In the genomic region with DNA sequence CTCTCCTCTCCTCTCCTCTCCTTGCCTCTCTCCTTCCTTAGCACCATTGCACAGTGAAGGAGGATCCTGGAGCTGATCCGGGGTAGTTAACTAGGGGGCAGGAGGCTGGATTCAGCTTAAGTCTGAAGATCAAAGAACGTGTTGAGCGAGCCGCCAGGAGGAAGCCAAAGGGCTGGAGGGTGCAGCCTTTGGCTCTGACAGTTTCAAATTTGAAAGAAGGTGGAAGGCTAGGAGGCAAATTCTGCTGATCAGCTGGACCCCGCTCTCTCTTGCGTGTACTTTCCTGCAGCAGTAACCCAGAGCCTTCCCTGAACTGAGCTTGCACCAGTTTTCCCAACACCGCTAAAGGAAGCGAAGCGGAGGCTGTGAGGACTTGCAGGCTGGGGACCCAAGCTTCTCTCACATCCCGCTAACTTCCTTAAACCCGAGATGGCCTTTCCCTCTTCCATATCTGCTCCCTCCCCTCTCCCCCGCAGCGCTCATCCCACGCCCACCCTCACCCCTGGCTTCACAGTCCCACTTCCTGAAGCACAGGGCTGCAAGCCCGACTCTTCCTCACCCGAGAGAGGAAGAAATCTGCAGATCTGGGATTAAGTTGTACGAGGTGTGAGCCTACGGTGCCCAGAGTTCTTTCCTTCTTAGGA, we compare ENCODE assay signal across 10 mouse cellular contexts. TPM values are rescaled to one million over a fixed set of nuclear protein-coding genes. Genes with fewer than 3 reads are reported as not detected.
DNase-seq lines count a peak whose midpoint lies in the region; ATAC-seq and TF ChIP-seq lines count a peak whose summit lies in the region.
"Had no signal": no experiment of that assay in that cellular context is flagged by ENCODE, and none has a peak within 500 bp of the region (broad histone marks: within the 10 kb centered on the region; RNA-seq: fewer than 3 reads in every experiment).

No protein-coding gene starts in this region.

- no peaks in the 10 kb centered on the region for H3K36me3 ChIP-seq in kidney, embryonic 15.5 days
- no peaks in the 10 kb centered on the region for H3K36me3 ChIP-seq in intestine, postnatal 0 days (ENCODE audit: control insufficient read depth, insufficient read depth)
- no peaks in the 10 kb centered on the region for H3K36me3 ChIP-seq in neural tube, embryonic 12.5 days
- H3K36me3 ChIP-seq: G1E; liver, embryonic 15.5 days had no signal

- peaks cover 27% of the 10 kb centered on the region for H3K27me3 ChIP-seq in kidney, embryonic 15.5 days
- H3K27me3 ChIP-seq in intestine, postnatal 0 days (replicated peaks; ENCODE audit: control insufficient read depth, insufficient read depth, low read length): peaks cover 40% of the 10 kb centered on the region
- H3K27me3 ChIP-seq in neural tube, embryonic 12.5 days (replicated peaks): peaks cover 77% of the 10 kb centered on the region

- H3K9me3 ChIP-seq in kidney, embryonic 15.5 days (replicated peaks): no peaks in the 10 kb centered on the region
- no peaks in the 10 kb centered on the region for H3K9me3 ChIP-seq in intestine, postnatal 0 days (ENCODE audit: control insufficient read depth)
- H3K9me3 ChIP-seq in neural tube, embryonic 12.5 days: no peaks in the 10 kb centered on the region
- H3K9me3 ChIP-seq: G1E; liver, embryonic 15.5 days had no signal

- DNase-seq in kidney, adult 9 months: no peak
- DNase-seq in embryo, embryonic 9.5 days (ENCODE audit: extremely low spot score): peak; percentile 61
- DNase-seq in left cerebral cortex, adult 18-20 months (ENCODE audit: low spot score in 2 of 2): no peak
- DNase-seq in gastrocnemius, adult 8-10 months (ENCODE audit: low spot score in 2 of 2): no peak

- peak overlapping the region; percentile 87 for H3K27ac ChIP-seq in kidney, embryonic 15.5 days
- H3K27ac ChIP-seq in intestine, postnatal 0 days (ENCODE audit: low read depth, low read length): no peak overlapping the region; the same call in 1 of the 2 replicates
- no peak overlapping the region for H3K27ac ChIP-seq in neural tube, embryonic 12.5 days
- H3K27ac ChIP-seq: liver, embryonic 15.5 days had no signal

- peak overlapping the region; percentile 31 for H3K4me3 ChIP-seq in kidney, embryonic 15.5 days (replicated peaks)
- H3K4me3 ChIP-seq in intestine, postnatal 0 days (ENCODE audit: low read depth, low read length): peak overlapping the region; percentile 31
- H3K4me3 ChIP-seq in neural tube, embryonic 12.5 days: no peak overlapping the region
- H3K4me3 ChIP-seq: liver, embryonic 15.5 days had no signal

- peaks cover 38% of the 10 kb centered on the region for H3K4me1 ChIP-seq in kidney, embryonic 15.5 days
- no peaks in the 10 kb centered on the region for H3K4me1 ChIP-seq in intestine, postnatal 0 days (replicated peaks; ENCODE audit: control insufficient read depth, insufficient read depth, low read length)
- H3K4me1 ChIP-seq in neural tube, embryonic 12.5 days: peaks cover 3% of the 10 kb centered on the region; the same call in 1 of the 2 replicates
- H3K4me1 ChIP-seq: liver, embryonic 15.5 days had no signal

- TF ChIP-seq CTCF in intestine, postnatal 0 days (IDR thresholded peaks at IDR 0.05; ENCODE audit: low read depth): no peak

- H3K9ac ChIP-seq in kidney, embryonic 15.5 days: peak overlapping the region; percentile 43; the same call in 1 of the 2 replicates
- H3K9ac ChIP-seq in intestine, postnatal 0 days (ENCODE audit: low read depth, low read length): peak overlapping the region; percentile 34; the same call in 1 of the 2 replicates
- H3K9ac ChIP-seq in neural tube, embryonic 12.5 days: no peak overlapping the region
- H3K9ac ChIP-seq: liver, embryonic 15.5 days had no signal

- H3K4me2 ChIP-seq in kidney, embryonic 15.5 days: peak overlapping the region; percentile 63
- peak overlapping the region; percentile 52 for H3K4me2 ChIP-seq in intestine, postnatal 0 days (replicated peaks; ENCODE audit: low read depth)
- peak overlapping the region; percentile 40 for H3K4me2 ChIP-seq in neural tube, embryonic 12.5 days (replicated peaks)
- H3K4me2 ChIP-seq: liver, embryonic 15.5 days had no signal

- WGBS in kidney, embryonic 15.5 days: 3% methylated on average over 18 of the region's 18 CpGs
- 2% methylated on average over 17 of the region's 18 CpGs for WGBS in intestine, postnatal 0 days
- 1% methylated on average over 18 of the region's 18 CpGs for WGBS in neural tube, embryonic 12.5 days

- ATAC-seq in kidney, embryonic 15.5 days (replicated peaks; ENCODE audit: low FRiP score): peak; percentile 57
- ATAC-seq in intestine, postnatal 0 days: no peak
- ATAC-seq in neural tube, embryonic 12.5 days (ENCODE audit: low FRiP score, low read depth): 0 out of 2 replicates have a peak, but pooled peaks have one; percentile 26
- ATAC-seq in monocyte, adult 5-6 weeks (replicated peaks; ENCODE audit: insufficient number of reproducible peaks, low FRiP score, low TSS enrichment, poor library complexity, severe bottlenecking): no peak

RNA-seq across cellular contexts. Expression of gene Tcf21, which starts 6.5 kb away (rescaled TPM):
- 325 and 329 TPM in 2 replicates for polyA plus RNA-seq in kidney, embryonic 15.5 days (2015; fragmentation: Nextera tagmentation; extraction: Ambion mirVana)
- 66.4 and 70.2 TPM in 2 replicates for polyA plus RNA-seq in intestine, postnatal 0 days (2015; fragmentation: Nextera tagmentation; extraction: Ambion mirVana)
- polyA plus RNA-seq in neural tube, embryonic 12.5 days (2016; fragmentation: Nextera tagmentation; extraction: Ambion mirVana): 0.55 and 0.73 TPM in 2 replicates
- total RNA-seq in monocyte, adult 5-6 weeks (2017): not detected in 3 replicates
- total RNA-seq in left cerebral cortex, adult 18-20 months (2021): not detected
- not detected for total RNA-seq in gastrocnemius, adult 8-10 months (2022)
- total RNA-seq: G1E had no signal
- polyA plus RNA-seq: G1E had no signal

Comparison
In these comparisons a context has a peak if more than half of its experiments do, and no peak if none do; other contexts are left out.
1. ATAC-seq: peak in kidney, embryonic 15.5 days (single experiment) and neural tube, embryonic 12.5 days (single experiment); none in intestine, postnatal 0 days (single experiment) and monocyte, adult 5-6 weeks (single experiment).
2. Peak in every context shown above with its lines, with median percentiles within 50 percentile points of each other: H3K4me2 ChIP-seq.